Mouse (Mus musculus): ENCODE data around the gene Rab3il1.

DNA sequence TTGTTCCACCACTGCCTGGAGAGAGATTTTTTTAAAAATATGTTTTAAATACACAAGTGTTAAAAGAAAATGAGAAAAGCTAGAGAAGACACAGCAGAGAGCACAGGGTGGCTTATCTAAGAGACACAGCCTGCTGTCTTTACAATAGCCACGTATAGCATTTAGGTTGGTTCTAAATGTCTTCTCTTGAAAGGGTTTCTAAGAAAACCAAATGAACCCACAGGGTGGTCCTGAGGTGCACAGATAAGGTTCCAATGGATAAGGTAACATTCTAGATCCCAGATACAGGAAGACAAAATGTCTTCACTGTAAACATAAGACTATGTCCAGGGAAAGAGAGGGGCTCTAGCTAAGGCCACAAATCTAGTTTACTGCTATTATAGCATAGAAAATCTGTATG, 46.0 kb upstream of the Rab3il1 start:
- TF ChIP-seq MAZ (IDR thresholded peaks at IDR 0.05; ENCODE audit: low read depth, low read length) (no peak), JUND (IDR thresholded peaks at IDR 0.05; ENCODE audit: low read depth, low read length) (no peak), ZC3H11A (IDR thresholded peaks at IDR 0.05; ENCODE audit: low read depth, low read length) (no peak), ZNF384 (IDR thresholded peaks at IDR 0.05; ENCODE audit: low read depth, low read length) (0 out of 2 replicates have a peak, but pooled peaks have one; percentile 45), CTCF (IDR thresholded peaks at IDR 0.05 in 2 of 3, conservative IDR thresholded peaks at IDR 0.05 in 1 of 3; ENCODE audit: control insufficient read depth in 1 of 3, insufficient read depth in 1 of 3, low read depth in 2 of 3, low read length in 3 of 3, poor library complexity in 1 of 3, severe bottlenecking in 1 of 3) (no peak), ELF1 (IDR thresholded peaks at IDR 0.05; ENCODE audit: low read depth, low read length) (no peak), POLR2A (IDR thresholded peaks at IDR 0.05; ENCODE audit: control insufficient read depth in 1 of 2, insufficient read depth in 1 of 2, low read depth in 1 of 2, low read length in 2 of 2, poor library complexity in 1 of 2) (no peak)

All from MEL (cell line).